12 mouse cellular contexts compared by ENCODE assay signal in the genomic region with DNA sequence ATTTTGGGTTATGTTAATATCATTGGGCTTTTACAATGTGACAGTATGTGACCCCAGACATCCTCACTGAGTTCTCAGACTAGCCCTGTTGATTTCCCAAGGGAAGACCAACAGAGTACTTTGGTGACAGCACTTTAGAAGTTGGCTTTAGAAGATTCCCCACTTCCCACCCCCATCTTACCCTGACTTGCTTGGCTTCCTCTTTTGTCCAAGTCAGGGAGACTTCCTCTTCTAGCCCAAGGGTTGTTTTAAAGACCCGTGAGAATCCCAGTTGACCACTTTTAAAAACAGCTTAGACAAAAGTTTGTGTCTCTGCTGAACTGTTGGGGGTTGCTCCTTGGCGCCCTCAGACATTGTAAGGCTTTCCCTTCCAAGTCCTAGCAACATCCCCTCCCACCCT. TPM values are rescaled to one million over a fixed set of nuclear protein-coding genes. Genes with fewer than 3 reads are reported as not detected.
DNase-seq lines count a peak whose midpoint lies in the region; ATAC-seq lines count a peak whose summit lies in the region.
"Had no signal": no experiment of that assay in that cellular context is flagged by ENCODE, and none has a peak within 500 bp of the region (broad histone marks: within the 10 kb centered on the region; RNA-seq: fewer than 3 reads in every experiment).

No protein-coding gene starts in this region.

- WGBS in heart, embryonic 11.5 days (ENCODE audit: insufficient replicate concordance): 38% methylated on average over 2 of the region's 2 CpGs
- WGBS in embryonic facial prominence, embryonic 15.5 days: 16% methylated on average over 2 of the region's 2 CpGs
- WGBS in liver, embryonic 12.5 days (ENCODE audit: insufficient replicate concordance): 17% methylated on average over 2 of the region's 2 CpGs

- peaks cover 46% of the 10 kb centered on the region for H3K4me1 ChIP-seq in heart, embryonic 11.5 days (ENCODE audit: control insufficient read depth, insufficient read depth, low read length)
- H3K4me1 ChIP-seq in embryonic facial prominence, embryonic 15.5 days: peaks cover 53% of the 10 kb centered on the region
- peaks cover 83% of the 10 kb centered on the region for H3K4me1 ChIP-seq in liver, embryonic 12.5 days

- ATAC-seq in heart, embryonic 11.5 days (replicated peaks; ENCODE audit: insufficient number of reproducible peaks, low FRiP score, low TSS enrichment): no peak
- no peak for ATAC-seq in embryonic facial prominence, embryonic 15.5 days (ENCODE audit: insufficient number of reproducible peaks, low FRiP score, low TSS enrichment, low read depth)
- ATAC-seq in liver, embryonic 12.5 days: no peak
- ATAC-seq in frontal cortex, adult (ENCODE audit: low TSS enrichment): no peak

- no peaks in the 10 kb centered on the region for H3K36me3 ChIP-seq in heart, embryonic 11.5 days (ENCODE audit: control insufficient read depth, insufficient read depth, low read length)
- no peaks in the 10 kb centered on the region for H3K36me3 ChIP-seq in embryonic facial prominence, embryonic 15.5 days
- H3K36me3 ChIP-seq in liver, embryonic 12.5 days: no peaks in the 10 kb centered on the region

- no peak for DNase-seq in heart, postnatal 10 days
- peak; percentile 14 to 21 for DNase-seq in B cell, adult 2 months
- DNase-seq in layer of hippocampus, postnatal 25 days (ENCODE audit: extremely low spot score in 1 of 2, low spot score in 1 of 2): no peak
- no peak for DNase-seq in left cerebral cortex, postnatal 10 days (ENCODE audit: extremely low spot score in 1 of 2, low spot score in 2 of 2)
- DNase-seq: cerebellum, adult 11 months; kidney, adult 8-10 months; thymus, postnatal 4 days had no signal

- peak overlapping the region; percentile 51; the same call in 1 of the 2 replicates for H3K27ac ChIP-seq in heart, embryonic 11.5 days (ENCODE audit: low read depth, low read length)
- 0 out of 2 replicates have a peak overlapping the region, but pooled peaks have one; percentile 19 for H3K27ac ChIP-seq in embryonic facial prominence, embryonic 15.5 days (replicated peaks)
- H3K27ac ChIP-seq in liver, embryonic 12.5 days: peak overlapping the region; percentile 41; the same call in 1 of the 2 replicates

- no peaks in the 10 kb centered on the region for H3K27me3 ChIP-seq in heart, embryonic 11.5 days (ENCODE audit: control insufficient read depth, insufficient read depth, low read length)
- no peaks in the 10 kb centered on the region for H3K27me3 ChIP-seq in embryonic facial prominence, embryonic 15.5 days
- no peaks in the 10 kb centered on the region for H3K27me3 ChIP-seq in liver, embryonic 12.5 days (replicated peaks)

- H3K9me3 ChIP-seq in heart, embryonic 11.5 days (replicated peaks; ENCODE audit: control insufficient read depth, low read length): no peaks in the 10 kb centered on the region
- no peaks in the 10 kb centered on the region for H3K9me3 ChIP-seq in embryonic facial prominence, embryonic 15.5 days (replicated peaks)
- H3K9me3 ChIP-seq in liver, embryonic 12.5 days (replicated peaks): no peaks in the 10 kb centered on the region

- no peak overlapping the region for H3K9ac ChIP-seq in heart, embryonic 11.5 days (ENCODE audit: low read depth, low read length)
- no peak overlapping the region for H3K9ac ChIP-seq in embryonic facial prominence, embryonic 15.5 days
- no peak overlapping the region for H3K9ac ChIP-seq in liver, embryonic 12.5 days

- H3K4me2 ChIP-seq in heart, embryonic 11.5 days: peak overlapping the region; percentile 94
- H3K4me2 ChIP-seq in embryonic facial prominence, embryonic 15.5 days (replicated peaks): peak overlapping the region; percentile 2; the same call in 1 of the 2 replicates
- 0 out of 2 replicates have a peak overlapping the region, but pooled peaks have one; percentile 23 for H3K4me2 ChIP-seq in liver, embryonic 12.5 days

- intact Hi-C loops in heart, postnatal 10 days (cut with DNase I): loop anchor here (10.0 kb wide), 1 partner anchor 1602 kb away; no protein-coding TSS in a partner anchor
- intact Hi-C loops in left cerebral cortex, postnatal 10 days (cut with DNase I): no loop called here

- no peak overlapping the region for H3K4me3 ChIP-seq in heart, embryonic 11.5 days (ENCODE audit: low read depth, low read length)
- H3K4me3 ChIP-seq in embryonic facial prominence, embryonic 15.5 days (replicated peaks): 0 out of 2 replicates have a peak overlapping the region, but pooled peaks have one; percentile 3
- H3K4me3 ChIP-seq in liver, embryonic 12.5 days: no peak overlapping the region

RNA-seq across cellular contexts. Expression of a gene that starts 47.1 kb away (rescaled TPM):
- not detected in 2 replicates for polyA plus RNA-seq in heart, embryonic 11.5 days (2014; fragmentation: Nextera tagmentation; extraction: Ambion mirVana)
- total RNA-seq in heart, postnatal 10 days (2021): not detected
- 0.07 TPM in 1 of 2 replicates, not detected in the other for polyA plus RNA-seq in embryonic facial prominence, embryonic 15.5 days (2015; fragmentation: Nextera tagmentation; extraction: Ambion mirVana)
- 0.04 and 0.06 TPM in 2 replicates for polyA plus RNA-seq in liver, embryonic 12.5 days (2016; fragmentation: Nextera tagmentation; extraction: Ambion mirVana)
- not detected for total RNA-seq in layer of hippocampus, postnatal 25 days (2021)
- not detected for total RNA-seq in left cerebral cortex, postnatal 10 days (2021)
- polyA plus RNA-seq: neural tube, embryonic 14.5 days had no signal

Comparison
In these comparisons a context has a peak if more than half of its experiments do, and no peak if none do; other contexts are left out.
1. H3K4me2 ChIP-seq: peak in every context shown above with its lines; median percentile 94 in heart, embryonic 11.5 days; 23 in liver, embryonic 12.5 days; 2 in embryonic facial prominence, embryonic 15.5 days.
2. DNase-seq: peak in B cell, adult 2 months (2 of 2); none in heart, postnatal 10 days (0 of 2), layer of hippocampus, postnatal 25 days (0 of 2) and left cerebral cortex, postnatal 10 days (0 of 2).
3. Peak in every context shown above with its lines, with median percentiles within 50 percentile points of each other: H3K27ac ChIP-seq.